In the genomic region with DNA sequence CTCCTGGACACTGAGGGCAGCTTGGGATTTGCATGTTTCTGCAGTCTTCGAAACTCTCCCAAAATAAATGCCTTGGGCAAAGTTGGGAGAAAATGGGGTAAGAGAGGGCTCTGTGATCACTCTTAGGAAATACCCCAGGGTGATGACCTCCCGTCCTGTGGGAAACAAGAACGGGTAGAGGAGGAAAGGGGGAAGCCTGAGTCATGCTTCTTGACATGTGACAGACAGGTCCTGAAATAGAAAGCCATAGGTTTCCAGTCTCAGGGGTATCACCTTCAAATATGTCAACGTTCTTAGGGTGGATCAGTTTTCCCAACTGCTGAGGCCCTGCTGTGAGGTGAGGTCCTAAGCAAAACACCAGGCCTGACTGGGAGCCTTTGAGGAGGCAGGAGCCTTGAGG, we compare ENCODE assay signal across 17 mouse cellular contexts. TPM values are rescaled to one million over a fixed set of nuclear protein-coding genes. Genes with fewer than 3 reads are reported as not detected.
DNase-seq lines count a peak whose midpoint lies in the region; ATAC-seq and TF ChIP-seq lines count a peak whose summit lies in the region.
"Had no signal": no experiment of that assay in that cellular context is flagged by ENCODE, and none has a peak within 500 bp of the region (broad histone marks: within the 10 kb centered on the region; RNA-seq: fewer than 3 reads in every experiment).

No protein-coding gene starts in this region.

- H3K9ac ChIP-seq in CH12.LX (ENCODE audit: insufficient read depth, low read depth) = no peak overlapping the region
- H3K9ac ChIP-seq in embryonic facial prominence, embryonic 15.5 days = no peak overlapping the region
- H3K9ac ChIP-seq: forebrain, embryonic 15.5 days; kidney, embryonic 15.5 days; liver, embryonic 14.5 days had no signal

- H3K36me3 ChIP-seq in heart, embryonic 10.5 days = peaks cover 3% of the 10 kb centered on the region; the same call in 1 of the 2 replicates
- peaks cover 0 to 7% of the 10 kb centered on the region in 2 experiments for H3K36me3 ChIP-seq in CH12.LX (replicated peaks in 1 of 2; ENCODE audit: control insufficient read depth in 1 of 2, insufficient read depth in 1 of 2, low read length in 1 of 2)
- H3K36me3 ChIP-seq in embryonic facial prominence, embryonic 15.5 days = no peaks in the 10 kb centered on the region
- H3K36me3 ChIP-seq: forebrain, embryonic 15.5 days; kidney, embryonic 15.5 days had no signal

- intact Hi-C loops in heart, postnatal 14 days (cut with DNase I) = no loop called here
- intact Hi-C loops in left cerebral cortex, postnatal 10 days (cut with DNase I) = no loop called here

- in situ Hi-C loops in CH12.LX (cut with MboI; ENCODE audit: low pct_ligation_motif_present, low pct_unique_long_range_greater_than_20kb, low sequenced_read_pairs) = no loop called here

- no peak for TF ChIP-seq CTCF in CH12.LX (conservative IDR thresholded peaks at IDR 0.05 in 1 of 2, IDR thresholded peaks at IDR 0.05 in 1 of 2; ENCODE audit: low read depth in 2 of 2, low read length in 2 of 2)

- no peak for TF ChIP-seq RAD21 in CH12.LX (IDR thresholded peaks at IDR 0.05; ENCODE audit: low read depth, low read length)

- no peaks in the 10 kb centered on the region for H3K27me3 ChIP-seq in heart, embryonic 10.5 days (ENCODE audit: insufficient read depth, poor library complexity, severe bottlenecking)
- no peaks in the 10 kb centered on the region for H3K27me3 ChIP-seq in CH12.LX (replicated peaks)
- H3K27me3 ChIP-seq in embryonic facial prominence, embryonic 15.5 days = no peaks in the 10 kb centered on the region
- H3K27me3 ChIP-seq: forebrain, embryonic 15.5 days had no signal

- no peaks in the 10 kb centered on the region for H3K9me3 ChIP-seq in heart, embryonic 10.5 days
- H3K9me3 ChIP-seq in CH12.LX (replicated peaks; ENCODE audit: low read length) = no peaks in the 10 kb centered on the region
- H3K9me3 ChIP-seq in embryonic facial prominence, embryonic 15.5 days (replicated peaks) = no peaks in the 10 kb centered on the region
- H3K9me3 ChIP-seq: forebrain, embryonic 15.5 days; kidney, embryonic 15.5 days had no signal

- no peak for TF ChIP-seq POLR2A in CH12.LX (IDR thresholded peaks at IDR 0.05; ENCODE audit: low read depth, low read length)

- no peak overlapping the region for H3K4me3 ChIP-seq in heart, embryonic 10.5 days
- no peak overlapping the region for H3K4me3 ChIP-seq in CH12.LX (replicated peaks in 1 of 3; ENCODE audit: low read depth in 2 of 3, low read length in 2 of 3, poor library complexity in 1 of 3)
- H3K4me3 ChIP-seq in brown adipose tissue, adult 24 weeks (ENCODE audit: insufficient read depth, low read depth, low read length) = no peak overlapping the region
- H3K4me3 ChIP-seq in embryonic facial prominence, embryonic 15.5 days (replicated peaks) = no peak overlapping the region
- H3K4me3 ChIP-seq: forebrain, embryonic 15.5 days; kidney, embryonic 15.5 days; layer of hippocampus, adult 2 months had no signal

- no peak for ATAC-seq in embryonic facial prominence, embryonic 15.5 days (ENCODE audit: insufficient number of reproducible peaks, low FRiP score, low TSS enrichment, low read depth)
- ATAC-seq: forebrain, embryonic 15.5 days had no signal

- 30% methylated on average over 4 of the region's 4 CpGs for WGBS in heart, embryonic 10.5 days
- 34% methylated on average over 4 of the region's 4 CpGs for WGBS in embryonic facial prominence, embryonic 15.5 days

- dilution Hi-C loops in CH12.LX (cut with MboI; ENCODE audit: extremely low pct_ligation_motif_present, extremely low pct_unique_long_range_greater_than_20kb, low sequenced_read_pairs) = no loop called here

- peak; percentile 34; the same call in 1 of the 2 replicates for TF ChIP-seq EP300 in CH12.LX (IDR thresholded peaks at IDR 0.05; ENCODE audit: low read length)

- no peak for DNase-seq in heart, embryonic 10.5 days (ENCODE audit: low spot score)
- DNase-seq in heart, postnatal 14 days = no peak
- no peak for DNase-seq in CH12.LX (ENCODE audit: extremely low read depth)
- DNase-seq in left cerebral cortex, adult 11 months (ENCODE audit: low spot score) = no peak
- no peak for DNase-seq in left cerebral cortex, postnatal 10 days (ENCODE audit: extremely low spot score in 1 of 2, low spot score in 2 of 2)
- DNase-seq: cerebellum, adult 9-10 months; gastrocnemius, postnatal 10 days; retina, postnatal 1 day; thymus, adult 2 months had no signal

- no peak overlapping the region; the same call in 1 of the 2 replicates for H3K4me2 ChIP-seq in CH12.LX (ENCODE audit: insufficient read depth, low read depth, poor library complexity, severe bottlenecking)
- H3K4me2 ChIP-seq in embryonic facial prominence, embryonic 15.5 days (replicated peaks) = no peak overlapping the region
- H3K4me2 ChIP-seq: forebrain, embryonic 15.5 days; heart, embryonic 11.5 days; kidney, embryonic 15.5 days; midbrain, embryonic 11.5 days had no signal

- H3K4me1 ChIP-seq in heart, embryonic 10.5 days = peaks cover 76% of the 10 kb centered on the region
- peaks cover 27 to 94% of the 10 kb centered on the region in 2 experiments for H3K4me1 ChIP-seq in CH12.LX (ENCODE audit: control insufficient read depth in 1 of 2, insufficient read depth in 2 of 2)
- peaks cover 35% of the 10 kb centered on the region for H3K4me1 ChIP-seq in brown adipose tissue, adult 24 weeks (ENCODE audit: control insufficient read depth, insufficient read depth, insufficient read length, low read length)
- H3K4me1 ChIP-seq in embryonic facial prominence, embryonic 15.5 days = peaks cover 74% of the 10 kb centered on the region

- H3K79me2 ChIP-seq in CH12.LX (replicated peaks; ENCODE audit: control insufficient read depth, extremely low read depth, insufficient read depth, poor library complexity, severe bottlenecking) = no peaks in the 10 kb centered on the region

- H3K27ac ChIP-seq in heart, embryonic 10.5 days = peak overlapping the region; percentile 37; the same call in 1 of the 2 replicates
- no peak overlapping the region for H3K27ac ChIP-seq in CH12.LX (ENCODE audit: insufficient read depth, low read depth)
- peak overlapping the region; percentile 94 for H3K27ac ChIP-seq in brown adipose tissue, adult 24 weeks (replicated peaks; ENCODE audit: low read depth, low read length)
- peak overlapping the region; percentile 29; the same call in 1 of the 2 replicates for H3K27ac ChIP-seq in embryonic facial prominence, embryonic 15.5 days (replicated peaks)
- H3K27ac ChIP-seq: forebrain, embryonic 15.5 days; kidney, embryonic 15.5 days; layer of hippocampus, adult 2 months; liver, embryonic 14.5 days had no signal

TF ChIP-seq in CH12.LX, 34 proteins besides CTCF, POLR2A, EP300 and RAD21:
- peak; percentile 72 for TF ChIP-seq BHLHE40 (IDR thresholded peaks at IDR 0.05; ENCODE audit: low read depth, low read length)
- peak; percentile 87; the same call in 1 of the 2 replicates for TF ChIP-seq MEF2A (IDR thresholded peaks at IDR 0.05; ENCODE audit: borderline replicate concordance, low read depth, low read length)
- no peak for TF ChIP-seq ELF1 (IDR thresholded peaks at IDR 0.05; ENCODE audit: low read depth, low read length)
- peak; percentile 80 for TF ChIP-seq ETS1 (conservative IDR thresholded peaks at IDR 0.05; ENCODE audit: low read depth, low read length)
TF ChIP-seq in CH12.LX: peak in this region for 3.

RNA-seq across cellular contexts. Expression of a gene that starts 46.9 kb away (rescaled TPM):
- polyA plus RNA-seq in heart, embryonic 10.5 days (2016; fragmentation: Nextera tagmentation; extraction: Ambion mirVana) = 82.8 and 83.0 TPM in 2 replicates
- total RNA-seq in heart, postnatal 14 days (2021) = 10 to 100 TPM; 48.8 to 49.9 TPM
- total RNA-seq in CH12.LX (2012; rRNA removed) (21.7 and 26.9 TPM in 2 replicates), CH12.LX (2014; rRNA removed) (18.7 and 20.2 TPM in 2 replicates)
- 30.4 and 33.1 TPM in 2 replicates for polyA plus RNA-seq in CH12.LX (2012; ENCODE audit: insufficient read length, low read depth)
- 18.2 and 22.2 TPM in 2 replicates for polyA plus RNA-seq in brown adipose tissue, adult 24 weeks (2012; ENCODE audit: insufficient read depth, insufficient read length, missing spikeins)
- polyA plus RNA-seq in embryonic facial prominence, embryonic 15.5 days (2015; fragmentation: Nextera tagmentation; extraction: Ambion mirVana) = 126 and 132 TPM in 2 replicates
- total RNA-seq in left cerebral cortex, postnatal 10 days (2021) = 10 to 100 TPM; 55.5 to 58.1 TPM
